Mouse (Mus musculus) bone marrow macrophage, adult 2 months (primary cell): ENCODE measurements around the gene Bco1. TPM values are rescaled to one million over a fixed set of nuclear protein-coding genes. Genes with fewer than 3 reads are reported as not detected.

Source experiments
- H3K27ac ChIP-seq: 2 replicates; pipeline ENCODE4 v1.5.1; 2012; ENCODE audit warnings: low read depth, low read length; ENCODE audit not compliant: insufficient read depth
- H3K4me1 ChIP-seq: 2 replicates; pipeline ENCODE4 v1.6.1; 2012; ENCODE audit warnings: low read length; ENCODE audit not compliant: control insufficient read depth, insufficient read depth
- H3K4me3 ChIP-seq: 2 replicates; pipeline ENCODE4 v1.5.1; 2012; ENCODE audit warnings: mild to moderate bottlenecking, low read length, moderate library complexity; ENCODE audit not compliant: insufficient read depth
- CTCF ChIP-seq: IDR thresholded peaks from 2 replicates; pipeline ENCODE4 v1.5.1; 2012; ENCODE audit warnings: low read depth, mild to moderate bottlenecking, low read length, moderate library complexity
- POLR2A ChIP-seq: IDR thresholded peaks from 2 replicates; pipeline ENCODE4 v1.6.1; 2012; ENCODE audit warnings: mild to moderate bottlenecking, low read depth, low read length, borderline replicate concordance
- polyA plus RNA-seq: library from polyadenylated mRNA; stranded (reverse); fragments of >200 nt; gene quantifications from 2 replicates; pipeline ENCODE4 v1.2.4, GENCODE M21; 2012; ENCODE audit not compliant: missing spikeins, insufficient read depth, insufficient read length

The Bco1 gene
- polyA plus RNA-seq, 1 experiment = not detected

GRCm38 (mm10) chr8:117115676-117116446 is 20.2 kb downstream of the Bco1 start:
- H3K4me1 ChIP-seq = peaks cover 10% of the 10 kb centered on the region
- no peak overlapping the region for H3K4me3 ChIP-seq
- no peak for TF ChIP-seq CTCF
- no peak for TF ChIP-seq POLR2A
- H3K27ac ChIP-seq = no peak overlapping the region

GRCm38 (mm10) chr8:117116534-117116933 is 20.9 kb downstream of the Bco1 start:
- Histone ChIP-seq H3K4me1 (peaks cover 16% of the 10 kb centered on the region), H3K27ac (no peak overlapping the region), H3K4me3 (no peak overlapping the region)
- TF ChIP-seq CTCF = no peak
- TF ChIP-seq POLR2A = no peak

- Histone ChIP-seq H3K4me1 (peaks cover 20% of the 10 kb centered on the region), H3K27ac (no peak overlapping the region), H3K4me3 (no peak overlapping the region)
- no peak for TF ChIP-seq POLR2A
- TF ChIP-seq CTCF = no peak
Measured at GRCm38 (mm10) chr8:117118409-117118808, 22.8 kb downstream of the Bco1 start.

GRCm38 (mm10) chr8:117121277-117121676 is 25.6 kb downstream of the Bco1 start:
- Histone ChIP-seq H3K4me3 (no peak overlapping the region), H3K4me1 (peaks cover 38% of the 10 kb centered on the region)

GRCm38 (mm10) chr8:117123850-117124633 is 28.4 kb downstream of the Bco1 start:
- TF ChIP-seq POLR2A = no peak
- TF ChIP-seq CTCF = no peak
- H3K27ac ChIP-seq = no peak overlapping the region
- no peak overlapping the region for H3K4me3 ChIP-seq
- peaks cover 44% of the 10 kb centered on the region for H3K4me1 ChIP-seq

More at GRCm38 (mm10) chr8:117121277-117121676, 25.6 kb downstream of the Bco1 start:
- TF ChIP-seq CTCF = no peak
- TF ChIP-seq POLR2A = no peak
- peak overlapping the region; percentile 55 for H3K27ac ChIP-seq

GRCm38 (mm10) chr8:117125854-117126253 is 30.2 kb downstream of the Bco1 start:
- Histone ChIP-seq H3K27ac (no peak overlapping the region), H3K4me1 (peaks cover 35% of the 10 kb centered on the region), H3K4me3 (no peak overlapping the region)
- no peak for TF ChIP-seq POLR2A
- TF ChIP-seq CTCF = no peak

GRCm38 (mm10) chr8:117126411-117126810 is 30.8 kb downstream of the Bco1 start:
- Histone ChIP-seq H3K27ac (no peak overlapping the region), H3K4me1 (peaks cover 31% of the 10 kb centered on the region), H3K4me3 (no peak overlapping the region)
- TF ChIP-seq CTCF = no peak
- TF ChIP-seq POLR2A = no peak

GRCm38 (mm10) chr8:117127063-117127462 is 31.4 kb downstream of the Bco1 start:
- H3K4me1 ChIP-seq = peaks cover 25% of the 10 kb centered on the region
- TF ChIP-seq CTCF = no peak
- no peak for TF ChIP-seq POLR2A

GRCm38 (mm10) chr8:117133702-117134101 is 38.0 kb downstream of the Bco1 start:
- TF ChIP-seq POLR2A (no peak), CTCF (no peak)
- Histone ChIP-seq H3K27ac (peak overlapping the region; percentile 40; the same call in 1 of the 2 replicates), H3K4me3 (no peak overlapping the region), H3K4me1 (peaks cover 7% of the 10 kb centered on the region)

More at GRCm38 (mm10) chr8:117127063-117127462, 31.4 kb downstream of the Bco1 start:
- Histone ChIP-seq H3K27ac (no peak overlapping the region), H3K4me3 (no peak overlapping the region)

- H3K27ac ChIP-seq = no peak overlapping the region
- no peak overlapping the region for H3K4me3 ChIP-seq
- H3K4me1 ChIP-seq = peaks cover 7% of the 10 kb centered on the region
- TF ChIP-seq POLR2A (no peak), CTCF (no peak)
Measured at GRCm38 (mm10) chr8:117136351-117136750, 40.7 kb downstream of the Bco1 start.

GRCm38 (mm10) chr8:117136763-117137162 is 41.1 kb downstream of the Bco1 start:
- H3K4me1 ChIP-seq = peaks cover 7% of the 10 kb centered on the region
- no peak overlapping the region for H3K4me3 ChIP-seq
- H3K27ac ChIP-seq = no peak overlapping the region
- TF ChIP-seq CTCF (no peak), POLR2A (no peak)
